Mouse (Mus musculus) NIH3T3 (cell line): ENCODE data around the gene Rdh1.

Experiments
- DNase-seq: peaks from one replicate; pipeline ENCODE4 v3.0.0-alpha.2; 2012; ENCODE audit warnings: low read depth

Rdh1 gene

DNA sequence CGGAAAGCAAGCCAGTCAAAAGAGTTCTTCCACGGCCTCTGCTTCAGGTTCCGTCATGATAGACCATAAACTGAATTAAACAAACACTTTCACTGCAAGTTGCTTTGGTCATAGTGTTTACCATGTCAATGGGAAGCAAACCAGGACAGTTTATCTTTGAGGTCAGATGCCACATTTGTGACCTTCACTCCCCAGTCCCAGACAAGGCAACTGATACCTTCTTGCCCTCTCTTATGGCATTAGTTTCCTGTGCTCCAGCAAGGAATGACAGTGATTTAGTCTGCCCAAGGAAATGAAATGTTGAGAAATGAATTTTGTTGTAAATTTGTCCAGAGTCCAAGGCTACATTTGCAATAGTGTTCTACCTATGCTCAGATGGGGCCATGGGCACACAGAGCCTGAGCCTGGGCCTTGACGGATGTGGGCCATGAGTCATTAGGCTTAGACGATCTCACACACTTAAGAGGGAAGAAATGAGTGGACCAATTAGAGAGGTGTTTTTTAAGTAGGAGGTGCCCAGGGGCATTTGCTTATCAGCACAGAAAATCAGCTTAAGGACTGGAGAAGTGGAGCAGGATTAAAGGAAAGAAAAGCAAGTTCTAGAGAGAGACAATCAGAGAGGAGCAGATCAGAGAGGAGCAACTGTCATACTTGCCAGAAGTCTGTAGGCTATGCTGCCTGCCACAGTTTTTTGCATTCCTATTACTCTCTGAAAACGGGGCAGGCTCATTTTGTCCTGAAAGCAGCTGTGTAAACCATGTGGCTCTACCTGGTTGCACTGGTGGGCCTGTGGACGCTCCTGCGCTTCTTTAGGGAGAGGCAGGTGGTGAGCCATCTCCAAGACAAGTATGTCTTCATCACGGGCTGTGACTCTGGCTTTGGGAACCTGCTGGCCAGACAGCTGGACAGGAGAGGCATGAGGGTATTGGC, at the start of gene Rdh1, which contains the start of gene Rdh16f1:
Rdh1 (plus strand) TSS at position 541 of the 930 bp plus-strand sequence.
Rdh16f1 (plus strand) TSS at position 607 of the 930 bp plus-strand sequence.
- no peak for DNase-seq

DNA sequence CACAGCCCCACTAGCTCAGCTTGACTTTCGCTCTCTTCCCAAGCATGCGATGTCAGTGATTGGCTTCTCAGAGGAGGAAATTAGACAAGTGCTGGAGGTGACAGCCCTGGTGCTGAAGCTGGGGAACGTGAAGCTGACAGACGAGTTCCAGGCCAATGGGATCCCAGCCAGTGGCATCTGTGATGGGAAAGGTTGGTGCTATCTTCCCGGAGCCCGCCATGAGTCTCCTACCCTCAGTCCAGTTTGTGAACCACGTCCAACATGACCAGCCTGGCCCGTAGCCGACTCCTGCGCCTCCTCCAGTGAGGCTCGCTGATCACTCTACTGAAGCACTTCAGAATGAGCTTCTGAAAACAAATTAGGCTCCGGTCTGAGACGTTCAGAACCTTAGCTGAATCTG, 49.2 kb upstream of the Rdh1 start:
- no peak for DNase-seq

DNA sequence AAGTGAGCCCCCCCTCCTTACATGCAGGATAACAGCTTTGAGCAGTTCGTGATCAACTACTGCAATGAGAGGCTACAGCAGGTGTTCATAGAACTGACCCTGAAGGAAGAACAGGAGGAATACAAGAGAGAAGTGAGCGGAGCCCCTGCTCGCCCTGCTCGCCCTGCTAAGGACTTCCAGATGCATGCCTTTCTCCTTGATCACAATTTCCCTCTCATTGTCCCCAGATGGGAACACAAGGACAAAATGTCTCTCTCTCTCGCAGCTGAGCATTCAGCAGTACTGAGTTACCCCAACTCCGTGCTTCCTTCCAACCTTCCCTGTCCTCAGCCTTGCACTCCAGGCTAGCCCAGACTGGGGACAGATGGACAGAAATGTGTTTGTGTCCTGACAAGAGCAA, 46.8 kb upstream of the Rdh1 start:
- peak; percentile 31 for DNase-seq

DNA sequence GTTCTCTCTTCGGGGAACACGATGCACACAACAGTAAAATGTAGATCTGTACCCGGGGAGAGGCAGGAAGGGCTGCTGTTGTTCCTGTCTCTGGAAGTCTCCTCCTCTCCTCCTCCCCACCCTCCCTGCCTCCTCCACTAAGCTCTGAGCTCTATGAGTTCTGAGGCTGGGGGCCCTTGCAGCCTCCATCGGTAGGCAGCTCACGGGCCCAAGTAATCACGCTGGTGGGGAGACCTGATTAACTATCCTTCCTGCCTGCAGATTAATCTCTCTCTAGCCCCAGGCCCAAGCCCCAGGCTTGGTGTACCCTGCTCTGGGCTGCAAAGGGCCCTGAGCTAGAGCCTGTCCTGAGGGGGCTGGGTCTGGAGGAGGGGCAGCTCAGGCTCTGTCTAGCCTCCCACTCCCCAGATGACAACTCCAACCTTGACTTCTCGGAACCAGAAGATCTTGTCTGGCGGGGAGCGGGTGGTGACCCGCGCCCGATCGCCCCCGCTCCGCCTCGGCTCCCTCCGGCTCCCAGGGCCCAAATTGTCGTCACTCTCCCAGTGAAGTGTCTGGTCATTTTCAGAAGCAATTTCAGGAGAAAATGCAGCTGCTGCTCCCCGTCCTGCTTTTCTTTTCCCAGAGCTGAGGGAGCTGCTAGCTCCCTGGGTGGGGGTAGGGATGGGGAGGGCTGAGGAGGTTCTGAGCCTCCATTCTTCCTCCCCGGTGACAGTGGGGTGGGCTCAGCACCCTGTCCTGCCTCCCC, 37.7 kb upstream of the Rdh1 start:
- no peak for DNase-seq

DNA sequence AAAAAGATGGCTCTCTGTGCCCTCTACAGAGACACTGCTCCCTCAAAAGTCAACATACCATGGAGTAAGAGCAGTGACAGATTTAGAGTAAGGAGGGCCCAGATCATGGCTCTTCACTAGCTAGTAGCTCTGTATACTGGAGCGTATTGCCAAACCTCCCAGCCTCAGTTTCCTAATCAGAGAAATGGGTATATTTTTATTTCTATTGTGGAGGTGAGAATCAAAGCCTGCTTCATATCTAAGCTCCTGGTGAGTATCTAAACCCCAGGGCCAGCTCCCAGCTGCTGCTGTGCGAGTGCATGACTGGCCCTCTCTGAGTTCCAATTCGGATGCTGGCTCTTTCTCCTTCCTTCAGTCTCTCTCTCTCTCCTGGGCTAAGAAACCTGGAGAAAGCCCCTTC, 35.3 kb upstream of the Rdh1 start, which contains the start of gene Tac2:
Tac2 (plus strand) TSS at position 301 of the 400 bp plus-strand sequence.
- no peak for DNase-seq

DNA sequence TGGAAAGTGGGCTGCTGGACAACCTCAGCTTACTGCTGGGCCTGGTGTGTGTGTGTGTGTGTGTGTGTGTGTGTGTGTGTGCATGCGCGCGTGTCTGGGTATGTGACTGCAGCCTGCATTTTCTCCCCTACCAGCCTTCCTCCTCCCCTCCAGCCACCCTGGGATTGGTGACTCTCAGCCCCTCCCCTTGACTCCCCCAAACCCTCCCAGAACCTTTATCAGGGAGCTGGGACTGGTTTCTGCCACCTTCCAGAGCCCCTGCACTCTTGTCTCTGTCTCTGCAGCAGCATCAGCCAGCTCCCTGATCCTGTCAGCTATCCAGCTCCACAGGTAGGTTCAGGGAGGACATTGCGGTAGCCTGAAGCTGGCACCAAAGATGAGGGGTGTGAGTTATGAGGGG, 34.4 kb upstream of the Rdh1 start:
- DNase-seq: no peak

DNA sequence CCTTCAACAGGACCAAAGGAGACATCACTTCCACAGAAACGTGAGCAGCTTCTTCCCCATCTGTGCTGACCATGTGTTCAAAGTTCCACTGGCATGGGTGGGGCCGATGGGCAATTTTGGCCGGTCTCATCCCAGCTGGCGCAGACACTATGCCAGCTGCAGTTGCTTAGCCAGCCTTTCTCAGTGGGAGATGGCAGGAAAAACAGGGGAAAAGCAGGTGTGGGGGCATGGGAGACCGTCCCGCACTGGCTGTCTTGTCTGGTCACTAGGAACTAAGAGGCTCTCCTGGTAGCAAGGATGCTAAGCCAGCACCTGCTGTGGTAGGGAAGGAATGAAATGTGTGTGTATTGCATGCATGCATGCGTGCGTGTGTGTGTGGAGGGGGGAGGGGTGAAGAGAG, 31.1 kb upstream of the Rdh1 start:
- no peak for DNase-seq

DNA sequence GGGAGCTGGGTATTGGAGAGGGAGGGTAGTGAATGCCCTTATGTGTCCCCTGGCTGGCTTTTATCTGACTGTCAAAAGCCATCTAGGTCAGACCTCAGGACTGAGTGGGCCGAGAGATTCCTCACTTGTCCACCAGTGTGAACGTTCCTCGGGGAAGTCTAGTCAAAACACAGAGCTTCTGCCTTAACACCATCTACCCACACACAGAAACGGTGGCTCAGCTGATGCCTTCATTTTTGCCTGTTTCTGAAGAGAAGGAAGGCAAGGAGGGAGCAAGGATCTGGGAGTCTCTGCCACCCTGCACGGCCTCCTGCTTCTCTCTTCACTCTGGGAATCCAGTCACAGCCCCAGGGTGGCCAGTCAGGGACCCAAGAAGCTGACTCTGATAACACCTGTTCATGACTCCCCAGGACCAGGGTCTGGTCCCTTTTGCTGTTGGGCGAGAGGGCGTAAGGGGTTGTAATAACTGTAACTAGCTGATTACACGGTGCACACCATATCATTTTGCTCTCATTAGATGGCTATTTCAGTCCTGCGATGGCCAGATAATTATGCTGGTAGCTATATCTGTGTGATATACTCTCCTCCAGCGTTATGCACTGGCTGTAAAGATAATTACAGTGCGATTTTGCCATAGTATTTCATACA, 29.1 kb upstream of the Rdh1 start:
- DNase-seq: no peak

DNA sequence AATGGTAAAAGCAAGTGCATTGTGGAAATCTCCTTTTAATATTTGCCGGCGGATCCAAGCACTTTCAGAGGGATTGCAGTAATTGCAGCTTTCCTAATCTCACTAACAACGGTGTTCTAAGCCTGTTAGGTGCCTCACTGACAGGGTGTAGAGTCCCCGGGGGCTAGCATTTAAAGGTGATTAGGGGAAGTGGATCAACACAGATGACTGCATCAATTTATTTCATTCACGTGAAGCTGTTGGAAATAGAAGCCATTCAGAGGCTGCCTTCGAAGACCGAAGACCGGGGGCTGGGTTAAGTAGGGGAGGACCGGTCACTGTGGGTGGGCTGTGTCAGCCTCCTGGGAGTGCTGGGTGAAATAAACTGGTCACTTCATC, 28.6 kb upstream of the Rdh1 start:
- no peak for DNase-seq

DNA sequence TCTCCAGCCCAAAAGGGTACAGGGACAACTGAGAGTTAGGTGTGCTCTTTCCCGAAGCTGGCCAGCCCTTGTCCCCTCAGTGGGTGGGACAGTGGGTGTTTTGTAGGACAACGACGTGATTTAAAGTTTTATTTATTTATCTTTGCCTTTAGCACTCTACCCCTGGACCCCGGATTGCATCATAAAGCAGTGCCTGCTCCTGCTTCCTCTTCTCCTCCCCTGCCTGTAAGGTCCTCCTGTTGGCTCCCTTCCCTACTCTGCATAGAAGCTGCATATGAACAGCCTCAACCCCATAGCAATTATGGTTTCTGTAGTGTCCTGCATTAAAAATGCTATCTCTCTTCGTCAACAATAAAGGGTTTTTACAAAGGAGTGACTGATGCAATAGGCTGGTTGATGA, 28.1 kb upstream of the Rdh1 start:
- DNase-seq: peak; percentile 19

DNA sequence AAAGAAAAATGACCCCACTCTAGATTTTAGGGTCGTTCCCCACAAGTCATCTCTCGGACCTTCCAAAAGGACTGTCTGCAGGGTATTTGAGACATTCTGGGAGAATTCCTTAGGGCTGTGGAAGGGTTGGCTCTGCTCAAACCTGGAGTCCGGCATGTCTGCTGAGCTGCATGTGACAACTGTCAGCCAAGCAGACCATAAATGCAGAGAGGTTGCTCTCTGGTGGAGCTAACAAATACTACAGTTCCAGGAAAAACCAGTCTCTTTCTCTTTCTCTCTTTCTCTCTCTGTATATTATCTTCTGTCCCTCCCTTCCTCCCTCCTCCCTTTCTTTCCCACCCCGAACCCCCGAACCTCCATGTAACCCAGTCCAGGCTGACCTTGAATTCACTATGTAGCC, 25.1 kb upstream of the Rdh1 start:
- DNase-seq: peak; percentile 41

DNA sequence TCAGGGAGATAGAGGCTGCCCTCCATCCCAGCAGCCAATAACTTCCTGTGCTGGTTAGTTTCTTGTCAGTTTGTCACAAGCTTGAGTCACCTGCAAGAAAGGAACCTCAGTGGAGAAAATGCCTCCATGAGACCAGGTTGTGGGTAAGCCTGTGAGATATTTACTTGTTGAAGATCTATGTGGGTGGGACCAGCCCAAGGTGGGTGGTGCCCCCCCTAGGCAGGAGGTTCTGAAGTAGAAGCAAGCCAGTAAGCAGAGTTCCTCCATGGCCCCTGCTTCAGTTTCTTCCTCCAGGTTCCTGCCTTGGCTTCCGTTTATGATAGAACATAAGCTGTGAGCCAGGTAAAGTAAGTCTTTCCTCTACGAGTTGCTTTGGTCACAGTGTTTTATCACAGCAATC, 23.3 kb upstream of the Rdh1 start:
- DNase-seq: no peak

DNA sequence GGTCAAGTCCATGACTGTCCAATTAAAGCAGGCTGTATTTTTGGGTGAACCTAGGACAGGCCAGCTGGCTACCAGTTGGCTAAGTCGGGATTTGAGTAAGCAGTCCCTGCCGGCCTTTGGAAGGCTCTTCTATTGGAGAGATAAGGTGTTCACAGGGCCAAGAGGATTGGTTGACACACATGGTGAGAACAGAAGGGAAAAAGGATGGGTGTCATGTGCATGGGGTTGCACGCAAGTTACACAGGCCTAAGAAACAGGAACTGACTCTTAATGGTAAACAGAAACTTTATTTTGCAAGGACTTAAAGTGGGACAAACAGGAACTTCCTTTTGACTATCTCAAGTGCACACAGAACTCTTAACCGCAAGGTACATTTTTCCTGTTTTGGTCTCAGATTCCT, 22.6 kb upstream of the Rdh1 start:
- no peak for DNase-seq

DNA sequence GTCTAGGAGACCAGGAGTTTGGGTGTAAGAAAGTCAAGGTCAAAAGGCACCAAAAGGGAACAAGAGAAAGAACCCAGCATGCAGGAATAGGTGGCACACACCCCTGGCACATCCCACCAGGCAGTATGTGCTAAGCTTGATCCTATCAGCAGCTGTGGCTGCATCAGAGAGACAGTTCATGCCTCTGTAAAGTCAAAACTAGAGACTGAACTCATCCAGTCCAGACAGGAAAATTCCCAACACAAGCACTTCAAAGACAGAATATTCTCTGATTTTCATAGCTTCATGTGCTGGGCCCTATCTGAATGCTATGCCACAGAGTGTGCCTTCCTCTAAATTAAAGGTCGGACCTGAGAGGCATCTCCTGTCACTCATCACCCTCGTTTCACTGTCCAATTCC, 22.0 kb upstream of the Rdh1 start:
- DNase-seq: no peak

DNA sequence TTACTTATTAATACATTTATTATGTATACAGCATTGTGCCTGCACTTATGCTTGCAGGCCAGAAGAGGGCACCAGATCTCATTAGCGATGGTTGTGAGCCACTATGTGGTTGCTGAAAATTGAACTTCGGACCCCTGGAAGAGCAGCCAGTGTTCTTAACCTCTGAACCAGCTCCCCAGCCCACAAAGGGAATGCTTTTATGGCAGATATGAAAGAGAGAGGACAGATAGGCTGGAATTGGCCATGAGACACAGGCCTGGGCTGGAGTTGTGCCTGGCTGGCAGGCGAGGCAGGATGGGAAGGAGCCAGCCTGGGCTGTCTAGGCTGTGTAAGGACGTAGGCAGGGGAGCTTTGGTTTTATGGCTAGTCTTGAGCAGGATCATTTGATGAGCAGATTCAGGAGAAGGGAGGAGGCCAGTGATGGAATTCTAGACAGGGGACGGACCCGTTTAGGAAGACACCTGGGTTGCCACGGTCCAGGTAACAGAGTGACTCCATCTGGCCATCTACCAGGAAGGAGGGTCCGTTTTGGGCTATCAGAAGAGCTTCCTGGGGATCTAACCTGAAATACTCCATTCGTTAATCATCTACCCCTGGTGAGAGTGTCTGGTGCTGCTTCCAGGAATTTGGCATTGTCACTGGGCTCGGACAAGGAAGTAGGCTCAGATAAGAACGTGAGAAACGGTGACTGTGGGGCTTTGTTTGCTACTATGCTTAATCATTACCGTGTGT, 21.2 kb upstream of the Rdh1 start:
- DNase-seq: peak; percentile 58

DNA sequence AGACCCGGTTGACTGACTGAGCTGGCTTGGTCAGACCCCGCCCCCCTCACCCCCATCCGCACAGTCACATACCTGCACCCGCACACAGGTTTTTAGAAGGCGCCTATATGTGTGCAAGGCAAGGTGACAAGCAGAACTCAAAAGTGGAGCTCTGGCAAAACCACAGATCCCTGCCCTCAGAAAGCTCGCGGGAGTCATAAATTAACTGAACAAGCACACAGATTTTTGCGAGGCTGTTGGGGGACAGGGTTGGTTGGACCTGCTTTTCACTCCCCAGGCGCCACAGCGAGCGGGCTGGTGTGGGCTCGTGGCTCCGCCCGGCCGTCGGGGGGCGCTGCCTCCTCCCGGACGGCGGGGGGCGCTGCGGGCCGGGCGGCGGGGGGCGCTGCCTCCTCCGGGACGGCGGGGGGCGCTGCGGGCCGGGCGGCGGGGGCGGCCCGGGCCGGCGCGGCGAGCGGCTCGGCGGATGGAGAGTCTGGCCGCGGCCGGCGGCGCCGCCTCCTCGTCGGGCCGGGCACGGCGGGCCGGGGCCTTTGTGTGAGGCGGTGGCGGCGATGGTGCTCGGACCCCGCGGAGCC, 20.3 kb upstream of the Rdh1 start, which contains the start of gene Zbtb39:
Zbtb39 (plus strand) TSS at position 456 of the 578 bp plus-strand sequence.
- DNase-seq: peak; percentile 92

DNA sequence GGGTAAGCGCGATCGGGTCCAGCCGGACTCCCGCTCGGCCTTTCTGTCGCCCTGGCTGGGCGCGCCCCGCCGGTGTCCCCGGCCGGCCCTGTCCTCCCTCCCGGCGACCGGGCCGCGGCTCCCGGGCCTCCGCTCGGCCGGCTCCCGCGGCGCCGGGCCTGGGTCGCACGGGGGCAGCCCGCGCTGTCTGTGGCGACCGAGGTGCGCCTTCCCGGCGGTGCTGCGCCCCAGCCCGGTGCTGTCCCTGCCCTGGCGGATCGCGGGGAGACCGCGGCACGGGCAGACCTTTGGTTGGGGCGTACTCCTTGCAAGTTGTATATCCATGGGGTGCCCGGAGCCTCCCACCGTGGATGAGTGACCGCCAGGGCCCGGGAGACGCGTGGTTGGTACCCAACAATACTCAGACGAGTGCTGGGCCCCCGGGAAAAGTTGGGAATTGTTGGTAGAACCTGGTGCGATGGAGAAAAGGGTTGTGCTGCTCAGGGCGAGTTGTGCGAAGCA, 19.8 kb upstream of the Rdh1 start:
- DNase-seq: peak; percentile 51

DNA sequence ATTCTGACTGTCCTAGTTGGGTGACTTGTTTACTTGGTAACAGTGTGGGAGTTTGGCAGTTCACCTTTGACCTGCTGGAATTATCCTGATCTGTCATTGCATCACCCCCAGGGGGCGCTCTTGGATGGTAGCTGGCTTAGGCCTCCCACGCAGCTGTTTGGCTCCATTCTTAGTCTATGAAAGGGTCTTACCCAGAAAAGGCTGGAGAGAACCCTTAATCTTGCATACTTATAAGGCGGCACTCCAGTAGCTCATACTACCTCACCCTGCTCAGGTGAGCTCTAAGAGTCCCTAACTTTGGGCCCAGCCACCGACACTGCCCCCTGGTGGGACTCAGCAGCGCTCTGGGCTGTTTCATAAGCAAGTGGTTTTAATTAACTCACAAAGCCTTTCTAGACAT, 14.9 kb upstream of the Rdh1 start:
- DNase-seq: peak; percentile 56

DNA sequence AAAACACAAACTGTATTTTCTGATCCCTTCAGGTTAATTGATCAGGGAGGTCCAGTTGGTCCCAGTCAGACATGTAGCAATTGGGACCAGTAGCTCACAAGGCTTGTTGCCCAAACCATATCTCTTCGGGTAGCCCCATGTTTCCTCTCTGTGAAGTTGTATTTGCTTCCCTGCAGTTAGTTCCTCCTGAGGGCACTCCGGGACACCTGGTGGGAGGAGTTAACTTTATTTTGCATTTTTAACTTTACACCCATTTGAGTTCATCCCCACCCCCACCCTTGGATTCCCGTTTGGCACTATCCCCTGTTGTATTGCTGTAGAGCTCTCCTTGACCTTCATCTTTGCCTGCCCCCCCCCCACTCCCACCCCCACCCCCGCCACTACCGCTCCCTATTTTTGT, 13.6 kb upstream of the Rdh1 start:
- no peak for DNase-seq

DNA sequence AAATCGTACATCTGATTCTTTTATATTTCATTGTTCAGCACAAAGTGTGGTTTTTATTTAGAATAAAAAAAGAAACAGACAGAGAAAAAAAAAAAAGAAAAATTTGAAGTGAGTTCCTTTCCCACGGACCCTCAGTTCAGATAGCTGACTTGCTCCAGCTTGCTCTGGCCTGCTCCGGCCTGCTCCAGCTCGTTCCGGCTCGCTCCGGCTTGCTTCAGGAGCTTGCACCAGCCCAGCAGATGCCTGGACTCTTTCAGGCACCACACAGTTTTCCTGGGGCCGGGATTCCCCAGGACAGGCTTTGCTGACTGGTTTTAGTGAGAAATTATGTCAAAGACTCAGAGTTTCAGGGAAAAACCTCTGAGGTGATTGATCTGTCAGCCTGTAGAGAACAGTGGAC, 12.3 kb upstream of the Rdh1 start:
- no peak for DNase-seq
